Mouse (Mus musculus): ENCODE results near the gene Utp6. TPM values are rescaled to one million over a fixed set of nuclear protein-coding genes. Genes with fewer than 3 reads are reported as not detected.
"Not testable (repeated sequence)": the region's sequence is repeated elsewhere in the genome, so short reads cannot be mapped to it uniquely, and the experiment has no call there.

Gene Utp6
- 10 to 100 TPM; 30.4 to 36.6 TPM for total RNA-seq (2021)
- long read RNA-seq, experiment 1, partial matches to known transcripts = 1 of 5 reads
- long read RNA-seq, experiment 1, other reads (novel, unspliced or antisense) = 1 of 5 reads
- long read RNA-seq, experiment 2, partial matches to known transcripts = 2 of 8 reads
- long read RNA-seq, experiment 2, other reads (novel, unspliced or antisense) = 2 of 8 reads

DNA sequence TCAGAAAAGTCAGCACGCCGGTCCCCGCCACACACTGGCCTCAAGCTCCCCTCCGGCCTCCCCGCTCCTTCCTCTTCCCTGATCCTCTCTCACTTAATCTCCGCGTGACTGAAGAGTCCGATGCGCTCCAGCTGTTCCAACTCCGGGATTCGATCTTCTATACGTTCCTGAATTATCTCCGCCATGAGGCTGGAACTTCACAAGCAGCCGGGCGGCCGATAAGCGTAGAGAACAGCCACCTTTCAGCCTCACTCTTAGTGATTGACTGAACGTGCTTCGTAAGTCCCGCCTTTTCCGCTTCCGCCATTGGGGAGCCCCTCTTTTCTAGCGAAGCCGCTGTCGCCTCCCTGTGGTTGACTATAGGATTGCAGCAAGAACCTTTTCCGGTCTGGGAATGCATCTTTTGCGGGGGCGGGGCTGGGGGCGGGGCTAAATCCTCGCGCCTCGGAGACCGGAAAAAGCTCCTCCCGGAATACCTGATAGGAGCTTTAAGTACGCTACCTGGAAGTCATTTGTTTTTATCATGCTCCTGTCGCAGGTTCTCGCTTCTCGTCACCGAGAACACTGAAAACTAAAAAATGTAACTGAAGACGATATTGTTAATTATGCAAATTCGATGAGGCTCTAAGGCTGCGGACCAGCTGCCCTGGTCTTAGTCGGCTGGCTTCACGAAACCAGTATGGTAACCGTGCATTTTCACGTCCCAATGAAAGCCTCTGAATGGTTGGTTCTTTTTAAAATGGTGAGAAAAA, at the start of gene Utp6:
TSS of gene Utp6 (minus strand) at position 266 of the 752 bp plus-strand sequence.
- Histone ChIP-seq H3K4me3 (peak within 1 kb of the TSS; percentile 90), H3K27ac (peak within 1 kb of the TSS; percentile 81)
- DNase-seq (ENCODE audit: low spot score in 2 of 2) = peak; percentile 98 to 100
- peak; percentile 85 for TF ChIP-seq CTCF (conservative IDR thresholded peaks at IDR 0.05)

- H3K27ac ChIP-seq = 0 out of 2 replicates have a peak overlapping the region, but pooled peaks have one; percentile 89
- peak overlapping the region; percentile 95 for H3K4me3 ChIP-seq
- no peak for TF ChIP-seq CTCF (conservative IDR thresholded peaks at IDR 0.05)
- DNase-seq (ENCODE audit: low spot score in 2 of 2) = no peak
Observed at GRCm38 (mm10) chr11:79994271-79994988, 32.2 kb upstream of the Utp6 start.

GRCm38 (mm10) chr11:79993356-79994270, 31.4 kb upstream of the Utp6 start:
- Histone ChIP-seq H3K4me3 (peak overlapping the region; percentile 95), H3K27ac (peak overlapping the region; percentile 89)
- no peak for TF ChIP-seq CTCF (conservative IDR thresholded peaks at IDR 0.05)
- DNase-seq (ENCODE audit: low spot score in 2 of 2) = no peak

GRCm38 (mm10) chr11:79992592-79993355, 30.6 kb upstream of the Utp6 start, which contains the start of gene Suz12:
Suz12 (plus strand) TSS chr11:79993106.
- H3K27ac ChIP-seq = peak within 1 kb of the TSS; percentile 89
- no peak for TF ChIP-seq CTCF (conservative IDR thresholded peaks at IDR 0.05)
- H3K4me3 ChIP-seq = peak within 1 kb of the TSS; percentile 95
- DNase-seq (ENCODE audit: low spot score in 2 of 2) = peak; percentile 95

DNA sequence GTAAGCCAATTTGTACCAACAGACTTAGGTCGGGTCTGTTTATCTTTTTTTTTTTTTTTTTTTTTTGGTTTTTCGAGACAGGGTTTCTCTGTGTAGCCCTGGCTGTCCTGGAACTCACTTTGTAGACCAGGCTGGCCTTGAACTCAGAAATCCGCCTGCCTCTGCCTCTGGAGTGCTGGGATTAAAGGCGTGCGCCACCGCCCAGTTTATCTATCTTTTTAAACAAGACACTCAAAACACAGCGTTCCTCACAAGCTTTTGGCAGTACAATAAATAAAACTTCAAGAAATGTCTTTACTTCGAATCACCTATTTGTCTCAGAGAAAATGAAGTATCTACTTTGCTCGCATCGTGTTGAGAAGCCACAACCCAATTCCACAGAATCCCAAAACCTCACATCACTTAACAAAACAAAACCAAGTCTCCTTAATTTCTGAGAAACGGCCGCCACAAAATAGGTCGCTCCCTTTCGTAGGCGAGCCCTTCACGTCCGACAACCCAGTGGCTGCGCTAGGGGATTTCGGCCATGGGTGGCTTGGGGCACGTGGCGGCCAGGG, 29.9 kb upstream of the Utp6 start:
- Histone ChIP-seq H3K27ac (peak overlapping the region; percentile 66), H3K4me3 (peak overlapping the region; percentile 95)
- no peak for TF ChIP-seq CTCF (conservative IDR thresholded peaks at IDR 0.05)
- no peak for DNase-seq (ENCODE audit: low spot score in 2 of 2)

- Histone ChIP-seq H3K27ac (no peak overlapping the region), H3K4me3 (no peak overlapping the region)
- DNase-seq (ENCODE audit: low spot score in 2 of 2) = no peak
- no peak for TF ChIP-seq CTCF (conservative IDR thresholded peaks at IDR 0.05)
Observed at GRCm38 (mm10) chr11:79991600-79991999, 29.4 kb upstream of the Utp6 start.

GRCm38 (mm10) chr11:79990120-79990519, 27.9 kb upstream of the Utp6 start:
- no peak overlapping the region for H3K27ac ChIP-seq
- no peak for DNase-seq (ENCODE audit: low spot score in 2 of 2)
- no peak for TF ChIP-seq CTCF (conservative IDR thresholded peaks at IDR 0.05)
- H3K4me3 ChIP-seq = no peak overlapping the region

- DNase-seq (ENCODE audit: low spot score in 2 of 2) = no peak
- no peak for TF ChIP-seq CTCF (conservative IDR thresholded peaks at IDR 0.05)
- Histone ChIP-seq H3K27ac (no peak overlapping the region), H3K4me3 (no peak overlapping the region)
Observed at GRCm38 (mm10) chr11:79987896-79988295, 25.7 kb upstream of the Utp6 start.

GRCm38 (mm10) chr11:79986886-79987285, 24.7 kb upstream of the Utp6 start:
- no peak overlapping the region for H3K27ac ChIP-seq
- TF ChIP-seq CTCF (conservative IDR thresholded peaks at IDR 0.05) = no peak
- no peak for DNase-seq (ENCODE audit: low spot score in 2 of 2)
- H3K4me3 ChIP-seq = no peak overlapping the region

- not testable (repeated sequence) for H3K4me3 ChIP-seq; DNase-seq (ENCODE audit: low spot score in 2 of 2); H3K27ac ChIP-seq
Observed at GRCm38 (mm10) chr11:79977747-79978146, 15.6 kb upstream of the Utp6 start.

DNA sequence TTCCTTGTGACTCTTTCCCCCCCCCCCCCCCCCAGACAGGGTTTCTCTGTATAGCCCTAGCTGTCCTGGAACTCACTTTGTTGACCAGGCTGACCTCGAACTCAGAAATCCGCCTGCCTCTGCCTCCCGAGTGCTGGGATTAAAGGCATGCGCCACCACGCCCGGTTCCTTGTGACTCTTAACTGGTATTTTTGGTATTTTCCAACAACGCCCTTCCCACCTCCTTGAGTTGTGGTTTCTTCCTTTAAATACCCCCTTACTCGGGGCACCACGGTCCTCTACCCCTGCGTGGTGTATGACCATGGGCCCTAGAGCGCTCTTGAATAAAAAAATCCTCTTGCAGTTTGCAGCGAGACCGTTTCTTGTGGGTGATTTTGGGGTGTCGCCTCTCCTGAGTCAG, 14.9 kb upstream of the Utp6 start:
- not testable (repeated sequence) for DNase-seq (ENCODE audit: low spot score in 2 of 2); H3K27ac ChIP-seq; H3K4me3 ChIP-seq

DNA sequence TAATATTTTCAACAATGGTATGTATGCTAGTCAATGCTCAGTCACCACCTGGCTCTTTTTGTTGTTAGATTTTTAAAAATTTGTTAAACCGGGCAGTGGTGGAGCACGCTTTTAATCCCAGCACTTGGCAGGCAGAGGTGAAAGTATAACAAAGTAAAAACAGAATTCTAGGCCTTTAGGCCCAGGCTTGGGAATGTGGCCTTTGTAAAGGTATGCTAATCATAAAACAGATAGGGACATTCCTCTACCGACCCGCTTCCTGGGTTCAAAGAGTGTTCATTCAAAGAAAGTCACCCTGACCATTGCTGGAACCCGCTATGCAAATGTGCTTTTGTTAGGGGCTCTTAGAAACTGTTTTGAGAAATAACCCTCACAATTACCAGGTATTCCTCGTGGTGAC, 14.5 kb upstream of the Utp6 start:
- not testable (repeated sequence) for H3K4me3 ChIP-seq; DNase-seq (ENCODE audit: low spot score in 2 of 2); H3K27ac ChIP-seq

All from layer of hippocampus, adult 2 months (tissue).